Mouse (Mus musculus) embryonic facial prominence, embryonic 15.5 days (tissue): ENCODE measurements around the gene Pfkfb4. TPM values are rescaled to one million over a fixed set of nuclear protein-coding genes. Genes with fewer than 3 reads are reported as not detected.

Source experiments
- ATAC-seq: fragments of 200-750 bp; cut with Nextera tagmentation; 2 replicates; pipeline ENCODE4 v1.8.0; 2017; ENCODE audit warnings: low read depth, moderate TSS enrichment; ENCODE audit not compliant: insufficient number of reproducible peaks, low FRiP score, low TSS enrichment
- H3K27ac ChIP-seq: fragments of 300-500 bp; sonication (generic); replicated peaks from 2 replicates; pipeline ENCODE4 v1.5.1; 2015; ENCODE audit warnings: mild to moderate bottlenecking, inconsistent platforms
- H3K27me3 ChIP-seq: fragments of 300-500 bp; sonication (generic); 2 replicates; pipeline ENCODE4 v1.6.1; 2015; ENCODE audit warnings: inconsistent platforms
- H3K36me3 ChIP-seq: fragments of 300-500 bp; sonication (generic); 2 replicates; pipeline ENCODE4 v1.6.1; 2015; ENCODE audit warnings: mild to moderate bottlenecking, inconsistent platforms
- H3K4me1 ChIP-seq: fragments of 300-500 bp; sonication (generic); 2 replicates; pipeline ENCODE4 v1.6.1; 2015; ENCODE audit warnings: inconsistent platforms
- H3K4me2 ChIP-seq: fragments of 300-500 bp; sonication (generic); replicated peaks from 2 replicates; pipeline ENCODE4 v1.6.1; 2015; ENCODE audit warnings: mild to moderate bottlenecking, inconsistent platforms
- H3K4me3 ChIP-seq: fragments of 300-500 bp; sonication (generic); replicated peaks from 2 replicates; pipeline ENCODE4 v1.5.1; 2015; ENCODE audit warnings: mild to moderate bottlenecking, inconsistent platforms
- H3K9ac ChIP-seq: fragments of 300-500 bp; sonication (generic); 2 replicates; pipeline ENCODE4 v1.6.1; 2015; ENCODE audit warnings: inconsistent platforms
- H3K9me3 ChIP-seq: fragments of 300-500 bp; sonication (generic); replicated peaks from 2 replicates; pipeline ENCODE4 v1.6.1; 2016; ENCODE audit warnings: inconsistent platforms
- WGBS: fragments of 180-500 bp; shearing (Covaris S2); methylation state at CpG from one replicate; pipeline ENCODE4 v1.1.7; 2015; 5-methylcytosine and 5-hydroxymethylcytosine counted together
- polyA plus RNA-seq: library from polyadenylated mRNA; unstranded; fragments of >200 nt; fragmentation: Nextera tagmentation; extraction: Ambion mirVana; gene quantifications from 2 replicates; pipeline ENCODE4 v1.2.1, GENCODE M21; 2015

Gene Pfkfb4
- polyA plus RNA-seq, 1 experiment from 2014 or later = 14.9 TPM

DNA sequence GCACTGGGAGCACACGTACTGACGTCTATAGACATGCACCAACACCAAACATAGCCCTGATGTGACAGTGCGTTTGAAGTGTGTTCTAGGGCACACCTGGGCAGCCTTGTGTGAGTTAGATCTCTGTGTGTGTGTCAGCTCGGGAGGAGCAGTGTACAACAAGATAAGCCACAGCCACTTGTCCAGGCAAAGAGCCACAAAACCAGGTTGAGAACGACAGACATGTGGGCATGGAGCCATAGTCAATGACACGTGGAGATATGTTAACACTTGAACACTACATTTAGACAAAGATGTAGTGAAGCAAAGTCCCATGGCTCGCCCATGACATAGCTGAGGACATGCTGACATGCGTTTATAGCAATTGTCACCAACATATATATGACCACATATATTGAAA is 21.0 kb upstream of the Pfkfb4 start:
- Histone ChIP-seq H3K4me1 (no peaks in the 10 kb centered on the region), H3K27me3 (no peaks in the 10 kb centered on the region), H3K4me3 (no peak overlapping the region), H3K36me3 (peaks cover 47% of the 10 kb centered on the region), H3K9me3 (no peaks in the 10 kb centered on the region), H3K4me2 (no peak overlapping the region), H3K27ac (no peak overlapping the region), H3K9ac (no peak overlapping the region)
- ATAC-seq = no peak
- WGBS = 78% methylated on average over 8 of the region's 8 CpGs

GRCm38 (mm10) chr9:108976483-108976882 is 15.1 kb upstream of the Pfkfb4 start:
- Histone ChIP-seq H3K4me3 (no peak overlapping the region), H3K27ac (no peak overlapping the region), H3K9me3 (no peaks in the 10 kb centered on the region), H3K36me3 (peaks cover 34% of the 10 kb centered on the region), H3K4me2 (no peak overlapping the region), H3K27me3 (no peaks in the 10 kb centered on the region), H3K9ac (no peak overlapping the region), H3K4me1 (no peaks in the 10 kb centered on the region)
- WGBS = 70% methylated on average over 9 of the region's 9 CpGs
- no peak for ATAC-seq

DNA sequence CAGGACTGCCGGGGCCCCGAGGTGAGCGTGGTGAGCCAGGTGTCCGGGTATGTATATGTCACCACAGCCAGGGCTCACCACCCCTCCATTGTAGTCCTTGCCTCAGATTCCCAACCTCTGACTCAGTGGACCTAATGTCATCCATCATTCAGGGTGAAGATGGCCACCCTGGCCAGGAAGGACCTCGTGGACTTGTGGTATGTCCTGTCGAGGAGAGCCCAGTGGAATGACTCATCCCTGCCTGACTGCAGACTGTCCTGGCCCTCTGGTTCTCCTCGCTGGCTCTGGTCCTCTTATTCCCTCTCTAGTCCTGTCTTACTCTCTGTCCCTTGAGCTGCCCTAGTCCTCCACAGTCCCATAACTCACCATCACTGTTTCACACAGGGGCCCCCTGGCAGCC is 13.6 kb upstream of the Pfkfb4 start:
- no peak overlapping the region for H3K4me3 ChIP-seq
- WGBS = 71% methylated on average over 7 of the region's 7 CpGs
- no peaks in the 10 kb centered on the region for H3K27me3 ChIP-seq
- H3K9ac ChIP-seq = no peak overlapping the region
- H3K36me3 ChIP-seq = peaks cover 30% of the 10 kb centered on the region
- H3K4me1 ChIP-seq = no peaks in the 10 kb centered on the region
- no peaks in the 10 kb centered on the region for H3K9me3 ChIP-seq
- no peak for ATAC-seq
- H3K4me2 ChIP-seq = no peak overlapping the region
- no peak overlapping the region for H3K27ac ChIP-seq

DNA sequence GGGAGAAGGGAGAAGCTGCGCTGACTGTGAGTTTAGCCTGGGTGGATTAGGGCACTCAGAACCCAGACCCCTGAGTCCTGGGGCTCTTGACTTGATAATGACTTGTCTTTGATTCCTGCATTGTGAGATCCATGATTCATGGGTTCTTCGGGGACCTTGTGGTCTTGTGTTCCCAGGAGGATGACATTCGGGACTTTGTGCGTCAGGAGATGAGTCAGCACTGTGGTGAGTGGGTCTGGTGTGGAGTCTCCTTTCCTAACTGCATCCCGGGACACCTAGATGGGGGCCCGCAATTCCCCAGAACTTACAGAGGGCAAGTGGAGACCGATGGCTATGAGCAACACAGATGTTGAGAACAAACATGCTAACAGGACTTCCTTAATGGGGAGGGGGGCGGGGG is 9.1 kb upstream of the Pfkfb4 start:
- H3K27me3 ChIP-seq = no peaks in the 10 kb centered on the region
- no peak overlapping the region for H3K27ac ChIP-seq
- H3K9me3 ChIP-seq = no peaks in the 10 kb centered on the region
- 82% methylated on average over 8 of the region's 8 CpGs for WGBS
- no peaks in the 10 kb centered on the region for H3K4me1 ChIP-seq
- H3K4me3 ChIP-seq = no peak overlapping the region
- no peak for ATAC-seq
- no peak overlapping the region for H3K4me2 ChIP-seq
- H3K9ac ChIP-seq = no peak overlapping the region
- H3K36me3 ChIP-seq = peaks cover 27% of the 10 kb centered on the region

DNA sequence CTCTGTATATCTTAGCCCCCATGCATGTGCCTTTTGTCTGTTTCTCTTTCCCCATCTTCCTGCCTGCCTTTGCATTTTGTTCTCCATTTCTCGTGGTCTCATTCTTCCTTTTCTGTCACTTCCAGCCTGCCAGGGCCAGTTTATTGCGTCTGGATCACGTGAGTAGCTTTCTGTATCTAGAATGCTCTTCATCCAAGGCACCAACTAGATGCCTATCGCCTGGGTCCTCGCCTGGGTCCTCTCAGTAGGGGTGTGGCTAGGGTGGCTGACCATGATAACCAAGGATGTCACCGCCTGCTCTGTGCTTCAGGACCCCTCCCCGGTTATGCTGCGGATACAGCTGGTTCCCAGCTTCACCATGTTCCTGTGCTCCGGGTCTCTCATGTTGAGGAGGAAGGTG is 8.4 kb upstream of the Pfkfb4 start:
- Histone ChIP-seq H3K27me3 (no peaks in the 10 kb centered on the region), H3K27ac (no peak overlapping the region), H3K9me3 (no peaks in the 10 kb centered on the region), H3K4me1 (peaks cover 7% of the 10 kb centered on the region), H3K4me2 (no peak overlapping the region), H3K4me3 (no peak overlapping the region), H3K9ac (no peak overlapping the region), H3K36me3 (peaks cover 23% of the 10 kb centered on the region)
- ATAC-seq = no peak
- 81% methylated on average over 9 of the region's 9 CpGs for WGBS

- Histone ChIP-seq H3K4me3 (no peak within 1 kb of the TSS), H3K4me1 (peaks cover 31% of the 10 kb centered on the region), H3K36me3 (peaks cover 16% of the 10 kb centered on the region), H3K9ac (no peak within 1 kb of the TSS), H3K9me3 (no peaks in the 10 kb centered on the region), H3K4me2 (no peak within 1 kb of the TSS), H3K27ac (no peak within 1 kb of the TSS), H3K27me3 (no peaks in the 10 kb centered on the region)
- WGBS = 94% methylated on average over 4 of the region's 4 CpGs
- ATAC-seq = no peak
These were observed 5.9 kb upstream of the Pfkfb4 start, which contains the start of gene Ucn2 for GRCm38 (mm10) chr9:108985710-108986109. TSS of gene Ucn2 (plus strand) at chr9:108986010.

GRCm38 (mm10) chr9:108987704-108988350 is 3.8 kb upstream of the Pfkfb4 start:
- H3K4me1 ChIP-seq = peaks cover 45% of the 10 kb centered on the region
- no peaks in the 10 kb centered on the region for H3K27me3 ChIP-seq
- no peak overlapping the region for H3K27ac ChIP-seq
- peak overlapping the region; percentile 31 for H3K4me3 ChIP-seq
- no peak for ATAC-seq
- H3K9me3 ChIP-seq = no peaks in the 10 kb centered on the region
- H3K36me3 ChIP-seq = peaks cover 9% of the 10 kb centered on the region; the same call in 1 of the 2 replicates
- 20% methylated on average over 14 of the region's 15 CpGs for WGBS
- H3K4me2 ChIP-seq = peak overlapping the region; percentile 42
- H3K9ac ChIP-seq = no peak overlapping the region

- Histone ChIP-seq H3K9me3 (no peaks in the 10 kb centered on the region), H3K4me3 (no peak overlapping the region), H3K4me1 (peaks cover 56% of the 10 kb centered on the region), H3K27ac (peak overlapping the region; percentile 94), H3K36me3 (no peaks in the 10 kb centered on the region), H3K9ac (no peak overlapping the region), H3K27me3 (no peaks in the 10 kb centered on the region), H3K4me2 (peak overlapping the region; percentile 8)
- no peak for ATAC-seq
- 60% methylated on average over 4 of the region's 4 CpGs for WGBS
These were observed 1.6 kb upstream of the Pfkfb4 start for GRCm38 (mm10) chr9:108989802-108990461.

DNA sequence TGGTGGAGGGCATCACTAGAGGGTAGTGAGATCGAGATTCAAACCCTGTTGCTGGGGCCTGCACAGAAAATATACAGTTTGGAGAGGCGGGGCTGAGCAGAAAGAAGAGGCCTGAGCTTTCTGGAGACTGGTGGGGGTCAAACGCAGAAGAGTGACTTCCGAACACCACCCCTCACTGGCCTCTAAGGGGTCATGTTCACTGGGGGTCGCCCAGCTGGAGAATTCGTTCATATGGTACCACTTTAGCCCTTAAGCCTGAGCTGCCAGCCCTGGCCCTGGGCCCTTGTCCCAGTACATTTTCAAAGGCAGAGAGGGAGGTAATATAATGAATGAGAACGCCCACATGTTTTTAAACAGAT is 1.1 kb upstream of the Pfkfb4 start:
- no peak overlapping the region for H3K4me3 ChIP-seq
- H3K9ac ChIP-seq = no peak overlapping the region
- H3K27ac ChIP-seq = peak overlapping the region; percentile 94
- ATAC-seq = no peak
- no peaks in the 10 kb centered on the region for H3K9me3 ChIP-seq
- H3K4me1 ChIP-seq = peaks cover 61% of the 10 kb centered on the region
- WGBS = 48% methylated on average over 7 of the region's 7 CpGs
- no peak overlapping the region; the same call in 1 of the 2 replicates for H3K4me2 ChIP-seq
- H3K27me3 ChIP-seq = no peaks in the 10 kb centered on the region
- H3K36me3 ChIP-seq = no peaks in the 10 kb centered on the region

GRCm38 (mm10) chr9:108992085-108992469 is 499 bp downstream of the Pfkfb4 start:
- peak overlapping the region; percentile 71; the same call in 1 of the 2 replicates for H3K27ac ChIP-seq
- H3K9ac ChIP-seq = peak overlapping the region; percentile 47
- WGBS = 6% methylated on average over 18 of the region's 18 CpGs
- peaks cover 66% of the 10 kb centered on the region for H3K4me1 ChIP-seq
- H3K9me3 ChIP-seq = no peaks in the 10 kb centered on the region
- H3K4me2 ChIP-seq = peak overlapping the region; percentile 83
- ATAC-seq = no peak
- H3K36me3 ChIP-seq = no peaks in the 10 kb centered on the region
- no peaks in the 10 kb centered on the region for H3K27me3 ChIP-seq
- H3K4me3 ChIP-seq = peak overlapping the region; percentile 59

DNA sequence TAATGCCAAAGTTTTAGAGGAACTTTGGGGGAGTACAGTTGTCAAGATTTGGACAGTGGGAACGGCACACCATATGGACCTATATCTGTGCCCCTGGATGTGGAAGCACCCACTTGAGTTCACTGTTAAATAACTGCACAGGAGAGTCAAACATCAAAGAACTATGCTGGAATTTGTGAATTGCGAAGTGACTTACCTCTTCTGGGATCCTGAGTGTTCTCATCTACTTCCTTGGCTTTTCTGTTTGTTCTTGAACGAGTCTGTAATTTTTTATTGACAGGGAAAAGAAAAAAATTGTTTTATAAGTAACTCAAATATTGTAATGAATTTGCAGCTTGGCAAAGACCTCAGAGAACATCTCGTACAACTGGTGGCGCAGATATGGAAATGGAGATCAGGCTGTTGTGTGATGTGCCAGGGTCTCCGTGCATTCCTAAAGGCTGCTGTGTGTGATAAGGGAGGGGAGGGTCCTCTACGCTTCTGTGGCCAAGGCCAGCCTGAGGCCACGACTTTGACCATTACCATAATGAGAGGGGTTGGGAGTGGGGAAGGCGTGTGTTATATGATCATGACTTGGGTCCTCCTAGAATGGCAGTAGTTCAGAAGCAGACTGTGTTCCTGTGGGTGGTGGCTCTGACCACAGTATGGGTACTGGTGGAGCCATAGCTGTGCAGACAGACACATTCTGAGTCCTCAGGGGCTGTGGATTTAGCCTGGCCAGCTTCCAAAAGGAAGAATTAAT is 1.2 kb downstream of the Pfkfb4 start:
- 0 out of 2 replicates have a peak overlapping the region, but pooled peaks have one; percentile 47 for H3K9ac ChIP-seq
- H3K27me3 ChIP-seq = no peaks in the 10 kb centered on the region
- H3K4me2 ChIP-seq = peak overlapping the region; percentile 83
- peak overlapping the region; percentile 59 for H3K4me3 ChIP-seq
- H3K9me3 ChIP-seq = no peaks in the 10 kb centered on the region
- no peak for ATAC-seq
- H3K36me3 ChIP-seq = no peaks in the 10 kb centered on the region
- peaks cover 64% of the 10 kb centered on the region for H3K4me1 ChIP-seq
- 79% methylated on average over 9 of the region's 9 CpGs for WGBS
- no peak overlapping the region for H3K27ac ChIP-seq
